Mouse (Mus musculus) heart, embryonic 13.5 days (tissue): ENCODE measurements around the gene Tor1a. TPM values are rescaled to one million over a fixed set of nuclear protein-coding genes. Genes with fewer than 3 reads are reported as not detected.
"Not testable (repeated sequence)": the region's sequence is repeated elsewhere in the genome, so short reads cannot be mapped to it uniquely, and the experiment has no call there.

Experiments used
- ATAC-seq: fragments of 200-750 bp; cut with Nextera tagmentation; 2 replicates; pipeline ENCODE4 v1.8.0; 2017; ENCODE audit warnings: moderate TSS enrichment; ENCODE audit not compliant: insufficient number of reproducible peaks, low FRiP score, low TSS enrichment; ENCODE audit errors: extremely low read depth
- H3K27ac ChIP-seq: fragments of 300-500 bp; sonication (generic); replicated peaks from 2 replicates; pipeline ENCODE4 v1.5.1; 2015; ENCODE audit warnings: moderate library complexity, mild to moderate bottlenecking, inconsistent platforms
- H3K27me3 ChIP-seq: fragments of 300-500 bp; sonication (generic); replicated peaks from 2 replicates; pipeline ENCODE4 v1.6.1; 2015; ENCODE audit warnings: mild to moderate bottlenecking, inconsistent platforms
- H3K36me3 ChIP-seq: fragments of 300-500 bp; sonication (generic); 2 replicates; pipeline ENCODE4 v1.6.1; 2015; ENCODE audit warnings: mild to moderate bottlenecking, inconsistent platforms
- H3K4me1 ChIP-seq: fragments of 300-500 bp; sonication (generic); 2 replicates; pipeline ENCODE4 v1.6.1; 2015; ENCODE audit warnings: inconsistent platforms
- H3K4me2 ChIP-seq: fragments of 300-500 bp; sonication (generic); 2 replicates; pipeline ENCODE4 v1.6.1; 2015; ENCODE audit warnings: inconsistent platforms, mild to moderate bottlenecking, moderate library complexity
- H3K4me3 ChIP-seq: fragments of 300-500 bp; sonication (generic); 2 replicates; pipeline ENCODE4 v1.5.1; 2015; ENCODE audit warnings: moderate library complexity, mild to moderate bottlenecking, inconsistent platforms
- H3K9ac ChIP-seq: fragments of 300-500 bp; sonication (generic); 2 replicates; pipeline ENCODE4 v1.6.1; 2015; ENCODE audit warnings: inconsistent platforms, mild to moderate bottlenecking, moderate library complexity
- H3K9me3 ChIP-seq: fragments of 300-500 bp; sonication (generic); 2 replicates; pipeline ENCODE4 v1.6.1; 2016; ENCODE audit warnings: inconsistent platforms
- WGBS: fragments of 180-500 bp; shearing (Covaris S2); methylation state at CpG from one replicate; pipeline ENCODE4 v1.1.7; 2015; ENCODE audit warnings: mixed read lengths; 5-methylcytosine and 5-hydroxymethylcytosine counted together
- polyA plus RNA-seq: library from polyadenylated mRNA; unstranded; fragments of >200 nt; fragmentation: Nextera tagmentation; extraction: Ambion mirVana; gene quantifications from 2 replicates; pipeline ENCODE4 v1.2.1, GENCODE M21; 2015

The Tor1a gene
- polyA plus RNA-seq, 1 experiment from 2014 or later: 55.1 TPM

DNA sequence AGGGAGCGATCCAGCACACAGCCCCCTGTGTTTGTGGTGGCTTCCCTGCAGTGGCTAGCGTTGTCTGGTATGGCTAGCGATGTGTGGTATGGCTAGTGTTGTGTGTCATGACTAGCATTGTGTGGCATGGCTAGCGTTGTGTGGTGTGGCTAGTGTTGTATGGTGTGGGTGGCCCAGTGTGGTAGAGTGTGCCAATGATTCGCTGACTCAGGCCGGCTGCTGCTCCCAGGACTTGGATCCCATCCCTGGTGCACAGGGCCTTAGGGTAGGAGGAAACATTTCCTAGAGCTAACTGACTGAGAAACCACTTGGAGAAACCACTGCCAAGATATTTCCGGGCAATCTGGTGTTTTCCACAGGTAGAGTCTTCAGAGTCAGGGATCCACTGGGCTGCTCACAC is 50.1 kb downstream of the Tor1a start:
- Histone ChIP-seq H3K4me2 (no peak overlapping the region), H3K9ac (no peak overlapping the region), H3K36me3 (no peaks in the 10 kb centered on the region), H3K4me3 (no peak overlapping the region), H3K4me1 (peaks cover 40% of the 10 kb centered on the region), H3K27ac (no peak overlapping the region), H3K27me3 (no peaks in the 10 kb centered on the region), H3K9me3 (no peaks in the 10 kb centered on the region)
- WGBS: 81% methylated on average over 7 of the region's 7 CpGs
- ATAC-seq: no peak

DNA sequence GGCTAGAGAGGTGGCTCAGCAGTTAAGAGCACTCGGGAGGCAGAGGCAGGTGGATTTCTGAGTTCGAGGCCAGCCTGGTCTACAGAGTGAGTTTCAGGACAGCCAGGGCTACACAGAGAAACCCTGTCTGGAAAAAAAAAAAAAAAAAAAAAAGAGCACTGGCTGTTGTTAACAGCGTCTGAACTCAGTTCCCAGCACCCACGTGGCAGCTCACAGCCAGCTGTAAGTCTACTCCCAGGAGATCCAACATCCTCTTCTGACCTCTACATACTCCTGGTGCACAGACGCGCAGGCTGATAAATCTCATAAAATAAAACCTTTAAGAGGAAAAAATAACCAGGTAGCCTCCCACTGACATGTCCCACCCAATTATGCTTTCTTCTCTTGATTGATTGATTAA is 51.8 kb downstream of the Tor1a start:
- 74% methylated on average over 6 of the region's 6 CpGs for WGBS
- H3K27ac ChIP-seq: not testable (repeated sequence)

DNA sequence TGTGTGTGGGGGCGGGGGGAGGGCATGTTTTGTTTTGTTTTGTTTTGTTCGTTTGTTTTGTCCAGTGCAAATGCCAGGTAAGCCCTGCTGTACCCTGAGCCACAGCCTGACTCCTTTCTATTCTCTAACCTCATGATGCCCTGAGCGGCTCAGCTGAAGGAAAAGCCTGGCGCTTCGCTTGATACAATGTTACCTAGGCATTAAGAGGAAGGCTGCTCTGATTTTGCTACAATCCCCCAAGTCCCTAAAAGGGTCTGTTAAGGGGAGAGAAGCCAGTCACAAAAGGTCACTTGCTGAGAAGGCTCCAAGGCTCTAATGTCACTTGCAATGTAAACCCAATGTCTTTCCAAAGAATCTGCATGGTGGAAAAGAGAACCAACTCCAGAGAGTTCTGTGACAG is 52.4 kb downstream of the Tor1a start:
- Histone ChIP-seq H3K4me2 (no peak overlapping the region), H3K4me3 (no peak overlapping the region), H3K9ac (no peak overlapping the region), H3K4me1 (peaks cover 47% of the 10 kb centered on the region), H3K27me3 (no peaks in the 10 kb centered on the region), H3K36me3 (no peaks in the 10 kb centered on the region), H3K27ac (no peak overlapping the region), H3K9me3 (no peaks in the 10 kb centered on the region)
- ATAC-seq: no peak
- WGBS: 74% methylated on average over 5 of the region's 5 CpGs

More for the DNA sequence above, 51.8 kb downstream of the Tor1a start:
- H3K4me2 ChIP-seq, H3K4me3 ChIP-seq, H3K9me3 ChIP-seq, H3K27me3 ChIP-seq, H3K36me3 ChIP-seq, ATAC-seq, H3K9ac ChIP-seq: not testable (repeated sequence)
- H3K4me1 ChIP-seq: peaks cover 49% of the 10 kb centered on the region

DNA sequence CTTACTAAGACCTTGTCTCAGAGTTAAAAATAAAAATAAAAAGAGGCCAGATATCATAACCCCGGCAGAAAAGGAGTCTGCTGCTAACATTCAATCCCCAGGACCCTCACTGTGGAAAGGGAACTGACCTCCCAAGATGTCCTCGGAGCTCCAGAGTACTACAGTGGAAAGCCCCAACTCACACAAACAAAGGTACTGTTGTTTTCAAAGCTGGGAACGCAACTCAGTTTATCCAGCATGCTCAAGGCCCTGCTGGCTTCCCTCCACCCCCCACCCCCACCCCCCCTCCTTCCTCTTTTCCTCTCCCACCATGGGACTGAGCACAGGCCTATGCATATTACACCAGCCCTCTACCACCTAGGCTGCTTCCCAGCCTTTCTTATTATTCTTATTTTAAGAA is 52.9 kb downstream of the Tor1a start:
- no peak overlapping the region for H3K9ac ChIP-seq
- no peak overlapping the region for H3K4me3 ChIP-seq
- no peaks in the 10 kb centered on the region for H3K9me3 ChIP-seq
- ATAC-seq: no peak
- no peak overlapping the region for H3K27ac ChIP-seq
- WGBS: 51% methylated on average over 3 of the region's 3 CpGs
- H3K27me3 ChIP-seq: no peaks in the 10 kb centered on the region
- no peak overlapping the region for H3K4me2 ChIP-seq
- H3K36me3 ChIP-seq: no peaks in the 10 kb centered on the region
- H3K4me1 ChIP-seq: peaks cover 42% of the 10 kb centered on the region

DNA sequence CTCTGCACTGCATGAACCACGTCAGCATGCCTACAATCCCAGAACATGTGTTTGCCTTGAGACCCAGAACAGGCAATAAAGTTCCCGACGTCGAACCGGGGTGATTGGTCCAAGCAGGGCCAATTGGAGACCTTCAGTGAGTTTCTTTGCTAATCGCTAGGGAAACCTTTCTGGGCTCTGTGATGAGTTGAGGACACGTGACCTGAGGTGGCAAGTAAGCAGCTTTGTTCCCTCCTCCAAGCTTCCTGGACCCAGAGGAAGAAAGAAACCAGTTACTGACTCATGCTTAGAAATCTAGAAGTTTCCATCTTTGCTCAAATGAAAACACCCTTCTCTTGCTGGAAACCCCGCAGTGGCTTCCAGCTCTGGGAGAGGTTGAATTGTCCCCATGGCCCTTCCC is 54.7 kb downstream of the Tor1a start:
- 0 out of 2 replicates have a peak overlapping the region, but pooled peaks have one; percentile 76 for H3K27ac ChIP-seq
- no peak overlapping the region for H3K9ac ChIP-seq
- no peak overlapping the region for H3K4me2 ChIP-seq
- 80% methylated on average over 8 of the region's 8 CpGs for WGBS
- ATAC-seq: no peak
- no peaks in the 10 kb centered on the region for H3K36me3 ChIP-seq
- H3K4me1 ChIP-seq: peaks cover 24% of the 10 kb centered on the region
- no peak overlapping the region for H3K4me3 ChIP-seq
- H3K9me3 ChIP-seq: no peaks in the 10 kb centered on the region
- H3K27me3 ChIP-seq: no peaks in the 10 kb centered on the region

DNA sequence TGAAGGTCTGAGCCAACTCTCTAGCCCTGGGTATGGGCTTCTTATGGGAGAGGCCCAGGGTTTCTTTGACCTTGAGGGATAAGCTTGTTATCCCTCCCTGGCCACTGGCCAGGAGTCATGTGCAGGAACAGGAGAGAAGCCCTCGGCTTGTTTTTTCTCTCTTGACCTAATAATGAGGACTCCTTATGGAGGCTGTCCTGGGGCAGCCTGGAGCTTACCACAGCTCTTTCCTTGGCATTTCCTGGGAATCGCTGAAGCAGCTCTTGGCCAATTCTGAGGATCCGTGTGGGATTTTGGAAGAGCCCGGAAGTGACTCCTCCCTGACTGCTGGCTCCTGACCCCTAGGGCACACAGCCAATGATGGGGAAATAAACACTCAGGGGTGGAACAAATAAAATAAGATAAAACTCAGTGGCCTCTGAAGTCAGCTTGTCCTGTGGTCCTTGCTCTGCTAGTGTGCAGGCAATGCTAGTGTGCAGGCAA is 55.4 kb downstream of the Tor1a start:
- ATAC-seq: peak; percentile 22; the same call in 1 of the 2 replicates
- Histone ChIP-seq H3K9ac (peak overlapping the region; percentile 30; the same call in 1 of the 2 replicates), H3K27ac (peak overlapping the region; percentile 76), H3K9me3 (no peaks in the 10 kb centered on the region), H3K4me2 (no peak overlapping the region), H3K27me3 (no peaks in the 10 kb centered on the region), H3K4me1 (peaks cover 20% of the 10 kb centered on the region), H3K36me3 (no peaks in the 10 kb centered on the region), H3K4me3 (no peak overlapping the region)
- 31% methylated on average over 4 of the region's 4 CpGs for WGBS

Other genes with a start within 250 kb of the Tor1a start
- 1.7 and 2.1 TPM in 2 replicates for gene 1700001O22Rik, start 164.3 kb downstream of the Tor1a start, polyA plus RNA-seq
- gene Ntmt1, start 160.1 kb downstream of the Tor1a start, polyA plus RNA-seq: 72.7 and 81.4 TPM in 2 replicates
- gene Asb6, start 137.6 kb downstream of the Tor1a start, polyA plus RNA-seq: 20.0 and 21.8 TPM in 2 replicates
- gene Prrx2, start 133.0 kb downstream of the Tor1a start, polyA plus RNA-seq: 30.3 and 37.0 TPM in 2 replicates
- gene Ptges, start 38.1 kb downstream of the Tor1a start, polyA plus RNA-seq: 2.3 and 5.0 TPM in 2 replicates
- gene Tor1b, start 15.0 kb downstream of the Tor1a start, polyA plus RNA-seq: 23.3 and 24.3 TPM in 2 replicates
- 32.8 and 36.9 TPM in 2 replicates for gene BC005624, start 14.3 kb upstream of the Tor1a start, polyA plus RNA-seq
- 33.0 and 39.3 TPM in 2 replicates for gene Usp20, start 14.3 kb upstream of the Tor1a start, polyA plus RNA-seq
- 17.6 and 18.7 TPM in 2 replicates for gene Fnbp1, start 174.1 kb upstream of the Tor1a start, polyA plus RNA-seq
- 29.7 and 34.8 TPM in 2 replicates for gene Gpr107, start 184.4 kb upstream of the Tor1a start, polyA plus RNA-seq